Mouse (Mus musculus): ENCODE data around the gene Gng12. TPM values are rescaled to one million over a fixed set of nuclear protein-coding genes. Genes with fewer than 3 reads are reported as not detected.
"Not testable (repeated sequence)": the region's sequence is repeated elsewhere in the genome, so short reads cannot be mapped to it uniquely, and the experiment has no call there.

Gng12 gene
- polyA plus RNA-seq, 1 experiment: 82.1 TPM

DNA sequence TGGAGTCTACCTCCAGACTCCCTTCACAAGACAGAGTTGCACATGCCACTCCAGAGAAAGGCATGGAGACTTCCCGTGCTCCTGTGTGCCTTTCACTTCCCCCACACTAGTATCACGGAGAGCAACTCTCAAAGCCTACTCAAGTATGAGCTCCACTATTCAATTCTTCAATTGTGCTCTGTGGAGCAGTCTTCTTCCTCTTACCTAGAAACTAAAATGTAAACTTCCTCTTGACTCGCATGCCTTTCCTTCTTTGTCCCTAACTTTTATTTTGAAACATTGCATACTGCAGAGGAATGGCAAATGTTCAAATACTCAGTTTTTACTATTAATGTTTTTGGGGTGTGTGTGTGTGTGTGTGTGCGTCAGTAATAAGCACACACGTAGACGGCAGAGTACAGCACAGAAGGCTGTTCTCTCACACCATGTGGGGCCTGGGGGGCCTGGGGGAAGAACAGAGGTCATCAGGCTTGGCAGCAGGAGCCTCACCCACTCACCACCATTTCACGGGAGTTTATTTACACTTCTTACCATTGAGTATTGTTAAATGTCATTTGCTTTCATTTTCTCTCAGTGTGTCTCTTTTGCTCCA lies 120.4 kb downstream of the Gng12 start:
- DNase-seq (ENCODE audit: low read depth, low spot score): no peak
- 44% methylated on average over 7 of the region's 7 CpGs for WGBS

- no peak for DNase-seq (ENCODE audit: low read depth, low spot score)
- WGBS: 89% methylated on average over 4 of the region's 4 CpGs
Observed at GRCm38 (mm10) chr6:67018365-67018764, 122.2 kb downstream of the Gng12 start.

- 88% methylated on average over 7 of the region's 7 CpGs for WGBS
Observed at GRCm38 (mm10) chr6:67019001-67019400, 122.8 kb downstream of the Gng12 start.

GRCm38 (mm10) chr6:67021308-67021707 lies 125.1 kb downstream of the Gng12 start:
- no peak for DNase-seq (ENCODE audit: low read depth, low spot score)
- 87% methylated on average over 5 of the region's 5 CpGs for WGBS

More at GRCm38 (mm10) chr6:67019001-67019400, 122.8 kb downstream of the Gng12 start:
- not testable (repeated sequence) for DNase-seq (ENCODE audit: low read depth, low spot score)

DNA sequence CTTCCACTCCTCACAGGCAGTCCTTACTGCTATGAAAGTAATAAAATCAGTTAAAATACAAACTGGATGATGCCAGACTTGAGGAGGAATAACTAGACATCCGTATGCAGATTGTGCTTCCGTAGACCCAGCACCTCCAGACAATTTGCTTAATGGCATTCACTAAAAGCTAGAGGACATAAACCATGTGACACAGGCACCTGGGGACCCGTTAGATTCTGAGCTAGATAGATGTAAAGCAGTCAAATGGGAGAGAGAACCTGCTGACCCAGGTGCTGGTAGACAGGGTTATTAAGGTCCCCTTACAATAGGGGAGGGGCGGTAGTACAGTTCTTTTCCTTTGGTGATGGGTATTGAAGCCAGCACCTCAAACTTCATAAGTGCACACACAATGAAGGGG lies 127.5 kb downstream of the Gng12 start:
- 65% methylated on average over 4 of the region's 4 CpGs for WGBS
- DNase-seq (ENCODE audit: low read depth, low spot score): no peak

- no peak for DNase-seq (ENCODE audit: low read depth, low spot score)
- WGBS: 74% methylated on average over 3 of the region's 3 CpGs
Observed at GRCm38 (mm10) chr6:67026661-67027060, 130.5 kb downstream of the Gng12 start.

- no peak for DNase-seq (ENCODE audit: low read depth, low spot score)
- 68% methylated on average over 9 of the region's 9 CpGs for WGBS
Observed at GRCm38 (mm10) chr6:67027438-67028142, 131.4 kb downstream of the Gng12 start.

- no peak for DNase-seq (ENCODE audit: low read depth, low spot score)
- WGBS: 35% methylated on average over 5 of the region's 5 CpGs
Observed at GRCm38 (mm10) chr6:67029312-67029950, 133.2 kb downstream of the Gng12 start.

- DNase-seq (ENCODE audit: low read depth, low spot score): no peak
- WGBS: 49% methylated on average over 3 of the region's 3 CpGs
Observed at GRCm38 (mm10) chr6:67029987-67030386, 133.8 kb downstream of the Gng12 start.

GRCm38 (mm10) chr6:67030416-67030815 lies 134.2 kb downstream of the Gng12 start:
- DNase-seq (ENCODE audit: low read depth, low spot score): no peak
- WGBS: 85% methylated on average over 2 of the region's 2 CpGs

GRCm38 (mm10) chr6:67030846-67031245 lies 134.6 kb downstream of the Gng12 start:
- WGBS: 85% methylated on average over 5 of the region's 5 CpGs
- no peak for DNase-seq (ENCODE audit: low read depth, low spot score)

GRCm38 (mm10) chr6:67032551-67032950 lies 136.4 kb downstream of the Gng12 start:
- not testable (repeated sequence) for DNase-seq (ENCODE audit: low read depth, low spot score)

DNA sequence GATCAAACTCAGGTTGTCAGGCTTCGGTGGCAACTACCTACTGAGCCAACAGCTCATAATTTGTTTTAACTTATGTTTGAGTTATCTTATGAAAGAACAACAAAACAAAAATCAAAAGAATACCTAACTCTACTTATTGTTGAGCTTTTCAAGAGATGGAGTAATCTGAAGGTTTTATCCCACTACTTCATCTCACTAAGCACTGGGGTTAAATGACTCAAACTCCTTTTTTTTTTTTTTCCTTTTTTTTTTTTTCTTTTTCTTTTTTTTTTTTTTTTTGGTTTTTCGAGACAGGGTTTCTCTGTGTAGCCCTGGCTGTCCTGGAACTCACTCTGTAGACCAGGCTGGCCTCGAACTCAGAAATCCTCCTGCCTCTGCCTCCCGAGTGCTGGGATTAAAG lies 136.8 kb downstream of the Gng12 start:
- DNase-seq (ENCODE audit: low read depth, low spot score): not testable (repeated sequence)
- whole genome bisulfite sequencing: 94% methylated on average over 3 of the region's 4 CpGs

DNA sequence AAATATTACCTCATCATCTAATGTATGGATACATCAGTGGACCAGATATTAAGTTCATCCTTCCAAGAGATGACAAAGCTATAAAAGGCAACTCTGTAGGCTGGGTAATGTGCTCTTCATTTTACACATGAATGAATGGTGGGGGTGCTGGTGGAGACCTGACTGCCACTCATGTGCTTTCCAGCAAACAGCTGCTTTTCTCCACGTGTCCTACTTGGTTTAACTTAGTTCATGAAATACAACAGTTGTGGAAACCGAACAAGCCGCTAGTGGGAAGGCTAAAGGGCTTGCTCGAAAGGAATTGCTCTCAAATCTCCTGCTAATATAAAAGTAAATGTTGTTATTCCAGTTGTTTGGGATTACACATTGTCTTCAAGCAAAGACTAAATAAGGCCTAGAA lies 137.4 kb downstream of the Gng12 start:
- no peak for DNase-seq (ENCODE audit: low read depth, low spot score)
- WGBS: 76% methylated on average over 4 of the region's 4 CpGs

DNA sequence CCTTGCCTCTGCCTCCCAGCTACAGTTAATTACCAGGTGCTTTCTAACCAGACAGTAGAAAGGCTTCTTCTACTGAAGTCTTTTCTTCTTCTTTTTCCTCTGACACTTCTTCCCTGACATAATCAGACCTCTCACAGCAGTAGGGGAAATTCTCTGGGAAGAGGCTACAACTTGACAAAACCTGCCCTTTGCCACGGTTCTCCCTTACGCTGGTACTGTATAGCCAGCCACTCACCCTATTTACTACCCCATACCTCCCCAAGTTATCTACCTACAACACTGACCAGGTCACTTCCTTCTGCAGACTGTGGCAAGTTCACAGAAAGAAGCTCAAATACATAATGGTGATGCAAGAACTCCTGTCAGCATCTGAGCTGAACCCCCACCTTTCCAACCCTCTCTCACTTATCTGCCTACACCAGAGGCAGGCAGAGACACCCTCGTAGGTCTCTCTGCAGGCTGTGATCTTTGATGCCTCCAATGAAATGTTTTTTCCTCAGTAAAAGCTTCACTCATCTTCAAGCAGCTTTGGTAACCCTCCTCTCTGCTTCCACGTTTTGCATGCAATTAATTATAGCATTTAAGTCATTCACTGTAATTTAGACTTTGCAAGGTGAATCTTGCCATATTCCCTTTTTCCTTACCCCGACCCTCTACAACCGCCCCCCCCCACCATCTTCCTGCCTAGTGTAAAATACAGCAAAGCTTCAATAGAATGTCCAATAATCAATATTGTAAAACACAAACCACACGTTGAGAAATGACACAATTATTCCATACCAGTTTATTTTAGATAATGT lies 138.3 kb downstream of the Gng12 start:
- WGBS: 51% methylated on average over 7 of the region's 7 CpGs
- no peak for DNase-seq (ENCODE audit: low read depth, low spot score)

DNA sequence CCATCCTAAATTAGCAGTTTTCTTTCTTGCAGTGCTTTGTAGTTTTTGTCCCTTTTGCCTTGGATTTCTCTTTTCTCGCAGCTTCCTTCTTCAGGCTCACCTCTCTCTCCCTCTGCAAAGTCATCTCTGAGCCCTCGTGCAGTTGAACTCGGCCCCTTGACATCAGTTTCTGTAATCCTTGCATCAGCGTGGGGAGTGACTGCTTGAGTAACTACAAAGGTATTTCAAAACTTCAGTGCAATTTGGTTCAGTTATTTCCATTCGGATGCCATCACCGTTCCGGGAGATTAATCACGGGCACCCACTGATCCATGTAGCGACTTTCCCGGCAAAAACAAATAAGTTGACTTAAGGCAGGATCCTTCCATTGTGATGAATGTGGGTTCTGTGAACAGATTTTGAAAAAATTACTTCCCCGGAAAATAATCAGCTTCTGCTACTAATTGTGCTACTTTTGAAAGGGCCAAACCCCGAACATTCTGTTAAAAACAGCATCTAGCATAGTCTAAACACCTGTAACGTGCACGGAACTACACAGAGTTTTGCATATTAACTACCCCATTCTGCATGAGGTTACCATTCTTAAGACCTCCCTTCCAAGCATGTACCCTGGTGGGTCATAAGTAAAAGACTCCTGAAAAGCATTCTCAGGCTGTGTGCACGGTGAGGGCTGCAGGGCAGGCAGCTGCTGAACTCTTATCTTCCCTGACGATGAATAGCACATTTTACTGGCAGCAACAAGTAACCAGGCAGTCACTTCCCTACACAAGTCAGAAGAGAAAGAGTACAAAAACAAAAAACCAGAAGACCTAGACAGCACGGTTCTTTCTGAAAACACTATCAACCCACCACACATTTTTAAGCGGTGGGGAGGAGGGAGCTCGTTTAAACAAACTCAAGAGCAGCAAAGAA lies 139.4 kb downstream of the Gng12 start:
- no peak for DNase-seq (ENCODE audit: low read depth, low spot score)

GRCm38 (mm10) chr6:67036356-67036811 lies 140.2 kb downstream of the Gng12 start:
- DNase-seq (ENCODE audit: low read depth, low spot score): no peak
- WGBS: under 1% methylated on average over 29 of the region's 29 CpGs

More for the DNA sequence above, 139.4 kb downstream of the Gng12 start:
- WGBS: 11% methylated on average over 19 of the region's 19 CpGs

- WGBS: under 1% methylated on average over 69 of the region's 69 CpGs
- DNase-seq (ENCODE audit: low read depth, low spot score): peak; percentile 96
Observed at GRCm38 (mm10) chr6:67036837-67037628, 140.8 kb downstream of the Gng12 start, which contains the start of gene Gadd45a. Gadd45a (minus strand) TSS chr6:67037457.

All from large intestine, adult 2 months (tissue).